Mouse (Mus musculus) small intestine, adult 2 months (tissue): ENCODE data around the gene Rnf215.

ENCODE experiments used
- CTCF ChIP-seq: fragments of 200-500 bp; IDR thresholded peaks from 2 replicates; pipeline ENCODE4 v1.5.1; 2012; ENCODE audit warnings: low read depth, mild to moderate bottlenecking, control low read depth, inconsistent platforms, low read length, moderate library complexity, mixed read lengths; ENCODE audit not compliant: insufficient replicate concordance, insufficient read length; ENCODE audit errors: extremely low read depth
- POLR2A ChIP-seq: fragments of 200-500 bp; IDR thresholded peaks from 2 replicates; pipeline ENCODE4 v1.6.1; 2012; ENCODE audit warnings: low read depth, mild to moderate bottlenecking, control low read depth, inconsistent platforms, low read length, moderate library complexity

DNA sequence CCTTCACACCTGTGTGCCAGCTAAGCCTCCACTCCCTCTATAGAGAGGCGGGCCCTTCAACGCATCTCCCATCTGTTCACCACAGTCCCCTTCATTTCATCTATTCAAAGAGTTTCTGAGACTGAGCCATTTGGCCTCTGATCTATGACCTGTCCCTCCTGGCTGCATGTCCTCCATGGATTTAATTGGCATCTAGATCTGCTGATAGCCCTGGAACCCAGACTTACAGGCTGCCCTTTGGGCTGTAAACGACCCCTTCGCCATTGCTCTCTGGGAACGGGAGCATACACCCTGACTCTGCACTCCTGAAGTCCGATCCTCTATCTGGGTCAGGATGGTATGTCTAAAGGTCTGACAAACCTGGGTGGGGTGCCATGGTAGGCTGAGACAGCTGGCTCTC is 22.1 kb upstream of the Rnf215 start:
- TF ChIP-seq CTCF (no peak), POLR2A (no peak)
